Mouse (Mus musculus) kidney, embryonic 16.5 days (tissue): ENCODE measurements at regions not wholly inside any gene's neighbourhood (a gene's known extent, or its start where the extent isn't known, plus 50 kb on each side); places are given as distances from the start of the nearest gene placed in this dataset.

ENCODE experiments used
- ATAC-seq: fragments of 200-750 bp; cut with Nextera tagmentation; 2 replicates; pipeline ENCODE4 v1.8.0; 2017; ENCODE audit warnings: moderate TSS enrichment; ENCODE audit not compliant: low FRiP score, low TSS enrichment
- H3K27ac ChIP-seq: fragments of 300-500 bp; sonication (generic); 2 replicates; pipeline ENCODE4 v1.5.1; 2014; ENCODE audit warnings: low read length
- H3K27me3 ChIP-seq: fragments of 300-500 bp; sonication (generic); 2 replicates; pipeline ENCODE4 v1.6.1; 2014; ENCODE audit warnings: low read length, control low read depth, mixed read lengths; ENCODE audit not compliant: insufficient read depth
- H3K36me3 ChIP-seq: fragments of 300-500 bp; sonication (generic); 2 replicates; pipeline ENCODE4 v1.6.1; 2014; ENCODE audit warnings: low read length, control low read depth, mixed read lengths; ENCODE audit not compliant: insufficient read depth
- H3K4me1 ChIP-seq: fragments of 300-500 bp; sonication (generic); 2 replicates; pipeline ENCODE4 v1.6.1; 2014; ENCODE audit warnings: low read length, control low read depth, mixed read lengths; ENCODE audit not compliant: insufficient read depth
- H3K4me2 ChIP-seq: fragments of 300-500 bp; sonication (generic); replicated peaks from 2 replicates; pipeline ENCODE4 v1.6.1; 2014; ENCODE audit warnings: low read depth, low read length
- H3K4me3 ChIP-seq: fragments of 300-500 bp; sonication (generic); 2 replicates; pipeline ENCODE4 v1.5.1; 2014; ENCODE audit warnings: mild to moderate bottlenecking, low read length
- H3K9ac ChIP-seq: fragments of 300-500 bp; sonication (generic); replicated peaks from 2 replicates; pipeline ENCODE4 v1.6.1; 2014; ENCODE audit warnings: low read length
- H3K9me3 ChIP-seq: fragments of 300-500 bp; sonication (generic); 2 replicates; pipeline ENCODE4 v1.6.1; 2016; ENCODE audit warnings: low read length, control low read depth
- WGBS: fragments of 180-500 bp; shearing (Covaris S2); extraction: QIAGEN DNeasy Blood & Tissue Kit; methylation state at CpG from one replicate; pipeline ENCODE4 v1.1.7; 2014; 5-methylcytosine and 5-hydroxymethylcytosine counted together

GRCm38 (mm10) chr4:37445268-37445667 lies 493.7 kb upstream of the Lingo2 start:
- Histone ChIP-seq H3K9ac (no peak overlapping the region), H3K4me3 (no peak overlapping the region), H3K4me1 (no peaks in the 10 kb centered on the region), H3K27me3 (no peaks in the 10 kb centered on the region), H3K4me2 (no peak overlapping the region), H3K36me3 (no peaks in the 10 kb centered on the region), H3K27ac (no peak overlapping the region), H3K9me3 (no peaks in the 10 kb centered on the region)
- no peak for ATAC-seq
- WGBS, result 65% methylated on average over 2 of the region's 2 CpGs

- no peaks in the 10 kb centered on the region for H3K9me3 ChIP-seq
- no peaks in the 10 kb centered on the region for H3K27me3 ChIP-seq
- no peak overlapping the region for H3K27ac ChIP-seq
- no peak overlapping the region for H3K4me2 ChIP-seq
- 58% methylated on average over 2 of the region's 2 CpGs for WGBS
- no peaks in the 10 kb centered on the region for H3K36me3 ChIP-seq
- H3K9ac ChIP-seq, result no peak overlapping the region
- no peaks in the 10 kb centered on the region for H3K4me1 ChIP-seq
- no peak overlapping the region for H3K4me3 ChIP-seq
- ATAC-seq, result no peak
These were observed 461.2 kb upstream of the Lingo2 start for GRCm38 (mm10) chr4:37412755-37413154.

- Histone ChIP-seq H3K27me3 (no peaks in the 10 kb centered on the region), H3K9me3 (no peaks in the 10 kb centered on the region), H3K36me3 (no peaks in the 10 kb centered on the region), H3K4me1 (0 out of 2 replicates have a peak, but pooled peaks cover 2% of the 10 kb centered on the region), H3K27ac (no peak overlapping the region), H3K4me3 (no peak overlapping the region), H3K4me2 (no peak overlapping the region), H3K9ac (no peak overlapping the region)
- ATAC-seq, result no peak
These were observed 436.6 kb upstream of the Lingo2 start for GRCm38 (mm10) chr4:37388118-37388517.

- H3K36me3 ChIP-seq, result no peaks in the 10 kb centered on the region
- 0 out of 2 replicates have a peak, but pooled peaks cover 2% of the 10 kb centered on the region for H3K4me1 ChIP-seq
- H3K4me2 ChIP-seq, result no peak overlapping the region
- no peaks in the 10 kb centered on the region for H3K27me3 ChIP-seq
- 45% methylated on average over 1 of the region's 1 CpGs for WGBS
- no peak overlapping the region for H3K27ac ChIP-seq
- no peaks in the 10 kb centered on the region for H3K9me3 ChIP-seq
- no peak overlapping the region for H3K4me3 ChIP-seq
- ATAC-seq, result peak; percentile 35; the same call in 1 of the 2 replicates
- H3K9ac ChIP-seq, result no peak overlapping the region
These were observed 435.3 kb upstream of the Lingo2 start for GRCm38 (mm10) chr4:37386882-37387281.

GRCm38 (mm10) chr4:37364209-37364608 lies 412.7 kb upstream of the Lingo2 start:
- 71% methylated on average over 3 of the region's 3 CpGs for WGBS
- no peak overlapping the region for H3K4me3 ChIP-seq
- no peaks in the 10 kb centered on the region for H3K27me3 ChIP-seq
- no peak overlapping the region for H3K9ac ChIP-seq
- no peak for ATAC-seq
- no peaks in the 10 kb centered on the region for H3K4me1 ChIP-seq
- no peak overlapping the region for H3K27ac ChIP-seq
- H3K9me3 ChIP-seq, result peaks cover 10% of the 10 kb centered on the region; the same call in 1 of the 2 replicates
- H3K36me3 ChIP-seq, result no peaks in the 10 kb centered on the region
- no peak overlapping the region for H3K4me2 ChIP-seq

- Histone ChIP-seq H3K4me2 (no peak overlapping the region), H3K4me1 (no peaks in the 10 kb centered on the region), H3K4me3 (no peak overlapping the region), H3K27ac (no peak overlapping the region), H3K9ac (no peak overlapping the region), H3K9me3 (peaks cover 7% of the 10 kb centered on the region; the same call in 1 of the 2 replicates), H3K27me3 (no peaks in the 10 kb centered on the region), H3K36me3 (no peaks in the 10 kb centered on the region)
- no peak for ATAC-seq
- WGBS, result 89% methylated on average over 5 of the region's 5 CpGs
These were observed 409.7 kb upstream of the Lingo2 start for GRCm38 (mm10) chr4:37361254-37361653.

GRCm38 (mm10) chr4:37338376-37338775 lies 386.8 kb upstream of the Lingo2 start:
- Histone ChIP-seq H3K4me3 (no peak overlapping the region), H3K4me1 (no peaks in the 10 kb centered on the region), H3K4me2 (no peak overlapping the region), H3K9ac (no peak overlapping the region), H3K27me3 (no peaks in the 10 kb centered on the region), H3K27ac (no peak overlapping the region), H3K36me3 (no peaks in the 10 kb centered on the region), H3K9me3 (no peaks in the 10 kb centered on the region)
- ATAC-seq, result no peak
